Mouse (Mus musculus): ENCODE data around the gene Phox2a. TPM values are rescaled to one million over a fixed set of nuclear protein-coding genes. Genes with fewer than 3 reads are reported as not detected.

Gene Phox2a
- polyA plus RNA-seq, 1 experiment = not detected

DNA sequence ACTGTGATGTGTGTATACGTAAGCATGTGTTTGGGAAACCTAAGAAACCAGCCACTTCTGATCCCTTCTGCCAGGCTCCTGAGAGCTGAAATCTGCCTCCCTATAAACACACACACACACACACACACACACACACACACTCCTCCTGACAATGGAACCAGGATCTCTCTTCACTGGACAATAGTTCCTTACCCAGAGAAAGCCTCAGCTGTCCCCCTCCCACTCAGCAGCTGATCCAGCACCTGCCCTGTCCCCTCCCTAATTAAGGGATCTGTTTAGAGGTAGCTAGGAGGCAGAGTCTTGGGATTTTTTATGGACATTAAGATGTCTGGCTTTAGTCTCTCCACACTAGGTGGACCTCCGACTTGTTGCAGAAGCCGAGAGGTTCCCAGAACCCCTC lies 16.8 kb downstream of the Phox2a start:
- no peak for TF ChIP-seq GATA1 (IDR thresholded peaks at IDR 0.05; ENCODE audit: low read length)

DNA sequence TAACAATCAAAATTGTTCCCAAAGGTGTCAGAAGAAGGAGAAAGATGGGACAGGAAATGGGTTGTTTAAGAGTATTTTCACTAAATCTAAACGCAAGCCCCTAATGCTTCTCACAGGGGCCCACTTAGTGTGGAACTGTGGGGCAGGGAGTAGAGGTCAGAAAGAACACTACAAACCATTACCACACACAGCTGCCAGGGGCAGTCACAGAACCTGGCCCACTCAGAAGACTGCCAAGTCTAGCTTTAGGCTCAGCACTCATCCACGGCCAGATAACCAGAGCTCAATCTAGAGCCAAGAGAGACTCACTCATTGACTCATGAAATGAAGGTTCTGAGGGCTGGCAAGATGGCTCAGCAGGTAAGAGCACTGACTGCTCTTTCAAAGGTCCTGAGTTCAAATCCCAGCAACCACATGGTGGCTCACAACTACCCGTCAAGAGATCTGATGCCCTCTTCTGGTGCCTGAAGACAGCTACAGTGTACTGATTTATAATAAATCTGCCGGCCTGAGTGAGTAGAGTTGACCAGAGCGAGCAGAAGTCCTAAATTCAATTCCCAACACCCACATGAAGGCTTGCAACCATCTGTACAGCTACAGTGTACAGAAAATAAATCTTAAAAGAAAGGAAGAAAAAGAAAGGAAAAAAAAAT lies 17.5 kb downstream of the Phox2a start:
- TF ChIP-seq GATA1 (IDR thresholded peaks at IDR 0.05; ENCODE audit: low read length) = no peak

DNA sequence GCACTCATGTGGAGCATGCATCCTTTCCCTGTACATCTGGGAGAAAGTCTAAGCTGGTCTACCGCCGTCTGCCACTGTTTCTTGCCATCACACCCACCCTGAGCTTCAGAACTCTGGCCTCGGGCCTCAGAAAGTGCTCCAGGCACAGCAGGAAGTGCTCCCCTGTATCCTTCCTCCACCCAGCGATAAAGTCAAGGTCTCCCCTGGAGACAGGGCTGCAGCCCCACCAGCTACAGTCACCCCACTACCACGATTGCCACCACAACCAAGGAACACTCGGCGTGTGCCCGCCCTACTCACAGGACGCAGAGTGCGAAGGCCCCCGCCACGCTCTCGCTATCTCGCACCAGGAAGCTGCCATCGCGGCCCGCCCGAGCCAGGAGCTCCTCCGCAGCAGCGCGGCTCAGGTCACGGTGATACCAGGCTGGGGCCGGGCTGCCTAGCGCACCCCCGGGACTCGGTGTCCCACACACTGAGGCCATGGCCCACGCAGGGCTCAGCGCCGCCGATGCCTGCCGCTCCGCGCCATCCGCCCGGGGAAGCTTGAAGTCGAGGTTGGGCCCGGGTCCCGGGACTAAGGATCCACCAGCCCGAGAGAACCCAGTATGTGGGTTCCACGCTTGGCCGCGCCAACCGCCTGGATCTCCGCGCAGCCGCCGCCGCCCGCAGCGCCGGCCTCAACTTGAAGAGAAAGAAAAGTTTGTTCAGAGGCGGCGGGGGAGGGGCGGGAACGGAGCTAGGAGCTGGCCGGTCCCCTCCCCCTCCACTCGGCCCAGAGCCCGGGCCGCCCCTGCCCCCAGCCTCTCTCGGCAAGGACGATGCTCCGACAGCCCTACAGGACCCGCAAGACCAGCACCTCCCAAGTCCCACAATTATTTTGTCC lies 18.4 kb downstream of the Phox2a start:
- TF ChIP-seq GATA1 (IDR thresholded peaks at IDR 0.05; ENCODE audit: low read length) = no peak

DNA sequence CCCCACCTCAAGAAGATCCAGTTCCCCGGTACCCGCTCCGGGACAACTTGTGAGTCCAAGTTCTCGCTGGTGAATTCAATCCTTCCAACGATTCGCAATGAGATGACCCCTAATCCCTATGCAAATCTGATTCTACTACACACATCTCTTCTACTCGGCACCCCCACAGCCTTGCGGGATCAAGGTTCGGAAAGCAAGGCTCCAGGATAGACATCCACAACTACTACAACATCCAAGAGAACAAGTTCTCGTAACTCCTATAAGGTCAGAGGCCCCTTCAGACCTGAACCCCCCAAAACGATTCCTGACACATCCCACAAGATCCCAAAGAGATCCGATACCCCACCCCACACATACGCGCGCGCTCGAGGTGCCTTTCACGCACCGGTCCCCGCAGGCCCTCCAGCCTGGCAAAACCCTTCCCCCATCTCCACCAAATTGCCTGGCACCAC lies 19.1 kb downstream of the Phox2a start:
- no peak for TF ChIP-seq GATA1 (IDR thresholded peaks at IDR 0.05; ENCODE audit: low read length)

DNA sequence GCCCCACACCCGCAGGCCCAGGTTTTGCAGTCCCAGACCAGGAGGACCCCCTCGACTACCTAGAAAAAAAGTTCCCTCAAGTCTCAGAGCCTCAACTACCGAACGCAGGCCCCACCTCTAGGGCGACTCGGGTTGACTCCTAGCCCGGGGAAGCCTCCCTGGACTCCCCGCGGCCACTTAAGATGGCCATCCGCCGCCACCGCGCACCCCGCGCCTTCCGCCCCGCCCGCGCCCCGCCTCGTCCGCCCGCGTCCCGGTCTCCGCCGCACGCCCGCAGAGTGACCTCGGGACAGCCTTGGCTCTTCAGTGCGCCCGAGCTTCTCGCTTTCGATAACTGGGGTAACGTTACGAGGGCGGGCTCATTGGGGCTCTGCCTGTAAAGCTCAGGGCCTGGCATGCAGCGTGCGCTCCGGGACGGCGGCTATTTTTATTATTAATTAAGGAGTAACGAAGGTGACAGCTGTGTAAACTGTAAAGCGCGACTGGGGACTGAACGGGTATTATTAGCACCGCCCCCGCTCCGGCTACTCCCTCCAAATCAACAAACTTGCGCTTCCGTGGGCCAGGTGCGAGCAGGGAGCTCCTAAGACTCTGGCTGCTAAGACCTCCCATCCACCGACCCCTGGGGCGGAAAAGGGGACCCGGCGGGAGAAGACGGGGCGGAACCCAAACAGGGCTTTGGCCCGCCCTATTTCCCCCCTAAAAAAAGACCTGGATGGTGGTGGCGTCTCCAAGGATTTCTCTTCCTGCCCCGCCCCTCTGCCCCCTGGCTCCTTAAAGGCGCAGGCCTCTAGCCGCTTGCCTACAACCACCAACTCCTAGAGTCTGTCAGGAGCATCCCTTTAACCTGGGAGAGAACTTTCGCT lies 19.7 kb downstream of the Phox2a start, which contains the start of gene Inppl1:
TSS of gene Inppl1 (minus strand) at position 624 of the 866 bp plus-strand sequence.
- TF ChIP-seq GATA1 (IDR thresholded peaks at IDR 0.05; ENCODE audit: low read length) = no peak

DNA sequence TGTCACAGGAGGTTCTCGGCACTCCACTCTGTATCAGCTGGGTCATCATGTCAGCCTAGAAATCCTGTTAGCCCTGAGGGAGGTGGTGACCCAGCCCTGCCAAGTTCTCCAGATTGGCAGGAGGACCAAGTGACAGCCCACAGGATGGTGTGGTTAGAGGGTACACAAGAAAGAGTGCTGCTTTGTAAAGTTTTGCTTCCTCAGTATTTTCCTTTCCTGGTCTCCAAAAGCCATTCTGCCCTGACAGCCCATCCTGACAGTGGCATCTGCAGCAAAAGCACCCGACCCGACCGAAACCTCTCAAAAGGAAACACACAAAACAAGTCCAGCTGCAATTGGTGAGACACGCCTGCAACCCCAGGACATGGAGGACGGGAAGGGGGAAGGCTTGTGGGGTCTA lies 26.1 kb downstream of the Phox2a start:
- no peak for TF ChIP-seq GATA1 (IDR thresholded peaks at IDR 0.05; ENCODE audit: low read length)

DNA sequence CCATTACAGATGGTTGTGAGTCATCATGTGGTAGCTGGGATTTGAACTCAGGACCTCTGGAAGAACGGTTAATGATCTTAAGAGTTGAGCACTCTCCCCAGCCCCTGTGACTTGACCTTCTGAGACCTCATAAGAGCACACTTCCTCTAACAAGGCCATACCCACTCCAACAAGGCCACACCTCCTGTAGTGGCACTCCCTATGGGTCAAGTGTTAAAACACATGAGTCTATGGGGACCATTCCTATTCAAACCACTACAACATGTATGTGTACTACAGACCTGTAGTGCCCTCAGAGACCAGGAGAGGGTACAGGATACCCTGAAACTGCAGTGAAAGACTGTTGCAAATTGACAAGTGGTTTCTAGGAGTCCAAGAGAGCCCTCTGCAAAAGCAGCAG lies 29.8 kb downstream of the Phox2a start:
- TF ChIP-seq GATA1 (IDR thresholded peaks at IDR 0.05; ENCODE audit: low read length) = no peak

DNA sequence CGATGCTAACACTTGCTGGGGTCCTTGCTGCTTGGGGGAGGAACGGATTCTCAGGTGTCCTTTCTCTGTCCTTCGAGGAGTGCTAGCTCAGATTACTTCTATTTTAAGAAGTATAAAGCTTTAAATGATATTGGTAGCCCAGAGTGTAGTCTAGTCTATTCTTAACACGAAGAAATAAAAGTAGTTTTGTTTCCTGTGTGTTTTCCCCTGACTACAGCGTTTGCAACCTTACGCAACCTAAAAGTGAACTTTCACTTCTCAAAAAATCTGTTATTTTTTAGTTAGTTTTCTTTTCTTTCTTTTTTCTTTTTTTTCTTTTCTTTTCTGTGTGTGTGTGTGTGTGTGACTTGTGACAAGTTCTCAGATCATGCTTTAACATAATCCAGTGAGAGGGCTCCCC lies 33.6 kb downstream of the Phox2a start:
- no peak for TF ChIP-seq GATA1 (IDR thresholded peaks at IDR 0.05; ENCODE audit: low read length)

DNA sequence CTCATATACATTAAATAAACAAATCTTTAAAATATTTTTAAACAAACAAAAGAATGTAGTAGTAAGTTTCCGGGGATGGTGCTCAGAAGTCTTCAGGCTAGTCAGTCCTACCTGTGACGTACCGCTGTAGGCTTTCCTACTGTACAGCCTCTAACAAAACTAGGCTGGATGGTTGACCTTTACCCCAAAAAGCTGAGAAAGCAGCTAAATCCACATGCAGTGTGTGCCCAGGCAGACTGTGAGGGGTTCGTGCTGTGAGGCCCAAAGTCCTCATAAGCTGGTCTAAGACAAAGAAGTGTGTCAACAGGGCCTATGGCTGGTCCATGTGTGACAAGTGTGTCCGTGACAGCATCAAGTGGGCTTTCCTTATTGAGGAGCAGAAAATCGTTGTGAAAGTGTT lies 34.7 kb downstream of the Phox2a start:
- no peak for TF ChIP-seq GATA1 (IDR thresholded peaks at IDR 0.05; ENCODE audit: low read length)

DNA sequence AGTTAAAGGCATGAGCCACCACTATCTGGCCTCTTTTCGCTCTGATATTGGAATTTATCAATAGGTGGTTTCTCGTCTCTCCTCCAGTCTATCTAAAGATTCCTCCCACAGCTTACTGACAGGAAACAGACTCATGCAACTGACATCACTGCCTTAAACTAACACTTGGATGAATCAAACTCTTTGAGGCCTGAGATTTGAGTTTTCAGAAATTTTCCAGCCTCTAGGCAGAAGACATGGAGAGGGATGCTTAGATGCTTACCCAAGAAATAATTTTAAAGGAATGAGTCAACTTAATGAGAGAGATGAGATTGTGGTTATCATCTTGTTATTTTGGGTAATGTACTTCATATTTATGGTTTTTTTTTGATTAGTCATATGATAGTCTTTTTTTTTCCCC lies 35.7 kb downstream of the Phox2a start:
- TF ChIP-seq GATA1 (IDR thresholded peaks at IDR 0.05; ENCODE audit: low read length) = no peak

DNA sequence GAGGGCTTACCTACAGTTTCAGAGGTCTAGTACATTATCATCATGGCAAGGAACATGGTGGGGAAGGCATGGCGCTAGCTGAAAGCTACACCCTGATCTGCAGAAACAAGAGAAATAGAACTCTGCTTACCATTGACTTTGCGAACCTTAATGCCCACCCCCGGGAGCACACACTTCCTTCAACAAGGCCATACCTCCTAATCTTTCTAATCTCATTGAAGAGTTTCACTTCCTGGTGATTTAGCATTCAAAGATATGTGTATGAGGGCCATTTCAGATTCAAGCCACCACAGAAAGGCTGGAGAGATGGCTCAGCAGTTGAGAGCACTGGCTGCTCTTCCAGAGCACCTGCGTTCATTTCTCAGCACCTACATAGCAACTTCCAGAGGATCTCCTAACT lies 39.0 kb downstream of the Phox2a start, which contains the start of gene Folr2:
TSS of gene Folr2 (minus strand) at position 101 of the 400 bp plus-strand sequence.
- TF ChIP-seq GATA1 (IDR thresholded peaks at IDR 0.05; ENCODE audit: low read length) = no peak

DNA sequence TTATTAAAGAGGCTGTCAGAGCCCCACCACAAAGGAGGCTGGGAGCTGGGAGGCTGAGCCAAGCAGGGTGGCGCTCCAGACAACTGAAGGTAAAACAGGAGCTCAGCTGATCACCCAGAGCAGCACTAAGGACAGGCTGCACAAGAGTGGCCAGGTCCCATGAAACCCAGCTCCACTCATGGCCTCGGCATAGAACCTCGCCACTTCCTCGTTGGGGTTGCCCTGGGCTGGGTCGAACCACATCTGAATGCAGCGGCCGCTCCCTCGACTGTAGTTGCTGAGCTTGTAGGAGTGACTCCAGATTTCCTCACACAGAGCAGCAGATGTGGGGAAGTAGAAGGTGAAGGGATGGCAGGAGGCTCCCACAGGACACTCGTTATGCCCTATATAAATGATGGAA lies 40.2 kb downstream of the Phox2a start:
- TF ChIP-seq GATA1 (IDR thresholded peaks at IDR 0.05; ENCODE audit: low read length) = no peak

DNA sequence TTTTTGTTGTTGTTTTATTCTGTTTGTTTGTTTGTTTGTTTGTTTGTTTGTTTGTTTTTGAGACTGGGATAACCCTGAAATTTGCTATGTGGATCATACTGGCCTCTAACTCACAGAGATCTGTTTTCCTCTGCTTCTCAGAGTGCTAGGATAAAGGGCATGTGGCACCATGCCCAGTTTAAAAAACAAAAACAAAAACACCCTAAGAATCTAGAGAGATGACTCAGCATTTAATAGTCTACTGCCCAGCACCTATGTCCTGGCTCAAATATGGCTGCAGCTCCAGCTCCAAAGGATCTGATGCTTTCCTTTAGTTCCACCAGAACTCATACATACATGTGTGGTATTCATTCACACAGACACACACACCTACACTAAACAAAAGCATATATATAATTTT lies 42.9 kb downstream of the Phox2a start:
- TF ChIP-seq GATA1 (IDR thresholded peaks at IDR 0.05; ENCODE audit: low read length) = no peak

DNA sequence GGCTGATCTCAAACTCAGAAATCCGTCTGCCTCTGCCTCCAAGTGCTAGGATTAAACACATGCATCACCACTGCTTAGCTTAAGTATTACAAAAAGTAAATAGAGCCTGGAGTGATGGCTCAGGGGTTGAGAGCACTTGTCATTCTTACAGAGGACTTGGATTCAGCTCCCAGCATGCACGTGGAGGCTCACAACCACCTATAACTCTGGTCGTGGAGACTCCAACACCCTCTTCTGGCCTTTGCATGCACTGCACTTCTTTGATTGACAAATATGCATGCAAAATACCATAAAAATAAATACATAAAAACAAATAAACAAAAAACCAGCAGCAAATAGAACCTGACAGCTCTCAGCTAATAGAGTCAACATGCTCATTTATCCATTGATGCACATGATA lies 44.2 kb downstream of the Phox2a start:
- TF ChIP-seq GATA1 (IDR thresholded peaks at IDR 0.05; ENCODE audit: low read length) = no peak

DNA sequence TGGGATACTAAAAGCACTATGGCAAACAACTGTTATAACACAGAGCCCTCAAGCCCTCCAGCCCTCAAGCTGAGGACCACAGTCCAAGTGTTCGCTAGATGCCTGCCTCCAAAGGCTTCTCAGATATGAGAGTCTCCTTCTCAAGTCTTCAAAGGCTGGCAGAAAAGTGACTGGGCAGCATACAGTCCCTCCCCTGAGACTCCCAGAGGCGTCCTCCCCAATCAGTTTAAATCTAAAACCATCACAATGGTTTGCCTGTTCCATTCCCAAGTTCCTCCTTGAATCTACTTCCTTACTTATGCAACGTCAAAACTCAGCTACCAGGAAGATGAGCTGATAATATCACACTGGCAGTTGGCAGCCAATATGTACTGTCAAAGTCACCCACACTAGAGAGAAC lies 45.3 kb downstream of the Phox2a start, which contains the start of gene Anapc15:
TSS of gene Anapc15 (plus strand) at position 301 of the 400 bp plus-strand sequence.
- TF ChIP-seq GATA1 (IDR thresholded peaks at IDR 0.05; ENCODE audit: low read length) = no peak

Data from G1E-ER4 (cell line).